Comparison of ENCODE assay signal across 13 mouse cellular contexts in the genomic region with DNA sequence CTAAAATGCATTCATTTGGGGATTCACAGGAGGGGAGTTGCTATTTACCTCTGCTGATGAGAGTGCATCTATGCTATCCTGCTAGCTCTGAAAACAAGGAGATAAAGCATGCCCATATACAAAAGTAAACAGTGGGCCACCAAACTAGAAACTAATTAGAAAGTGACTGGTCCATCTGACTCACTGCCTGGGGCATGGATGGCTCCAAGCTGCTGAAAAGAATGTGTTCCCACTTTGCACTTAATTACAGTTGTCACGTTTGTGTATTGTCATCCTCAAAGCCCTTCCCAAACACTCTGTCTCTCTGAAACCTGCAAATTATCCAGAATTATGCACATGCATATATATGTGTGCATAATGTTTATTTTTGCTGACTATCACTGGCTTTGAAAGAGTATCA. TPM values are rescaled to one million over a fixed set of nuclear protein-coding genes. Genes with fewer than 3 reads are reported as not detected.
A peak's percentile ranks its signal among the peaks of the same experiment; 100 is the strongest.
DNase-seq lines count a peak whose midpoint lies in the region; ATAC-seq and TF ChIP-seq lines count a peak whose summit lies in the region.
"Had no signal": no experiment of that assay in that cellular context is flagged by ENCODE, and none has a peak within 500 bp of the region (broad histone marks: within the 10 kb centered on the region; RNA-seq: fewer than 3 reads in every experiment).

No protein-coding gene starts in this region.

- 0 out of 2 replicates have a peak overlapping the region, but pooled peaks have one; percentile 6 for H3K4me3 ChIP-seq in forebrain, embryonic 13.5 days
- no peak overlapping the region for H3K4me3 ChIP-seq in forebrain, embryonic 11.5 days (ENCODE audit: low read depth, low read length)
- H3K4me3 ChIP-seq in lung, embryonic 14.5 days (ENCODE audit: low read depth, low read length), result no peak overlapping the region
- H3K4me3 ChIP-seq in intestine, postnatal 0 days (ENCODE audit: low read depth, low read length), result no peak overlapping the region
- H3K4me3 ChIP-seq: heart, adult 2 months; liver, embryonic 12.5 days had no signal

- H3K27ac ChIP-seq in forebrain, embryonic 13.5 days, result no peak overlapping the region
- no peak overlapping the region for H3K27ac ChIP-seq in forebrain, embryonic 11.5 days (ENCODE audit: low read depth, low read length)
- no peak overlapping the region for H3K27ac ChIP-seq in lung, embryonic 14.5 days (ENCODE audit: low read depth)
- no peak overlapping the region for H3K27ac ChIP-seq in intestine, postnatal 0 days (ENCODE audit: low read depth, low read length)
- H3K27ac ChIP-seq: heart, adult 2 months; liver, embryonic 12.5 days had no signal

- WGBS in forebrain, embryonic 13.5 days, result 6% methylated on average over 1 of the region's 1 CpGs
- WGBS in forebrain, embryonic 11.5 days, result 7% methylated on average over 1 of the region's 1 CpGs
- 25% methylated on average over 1 of the region's 1 CpGs for WGBS in lung, embryonic 14.5 days
- WGBS in intestine, postnatal 0 days, result 39% methylated on average over 1 of the region's 1 CpGs

- peaks cover 14% of the 10 kb centered on the region for H3K27me3 ChIP-seq in forebrain, embryonic 13.5 days
- H3K27me3 ChIP-seq in forebrain, embryonic 11.5 days (ENCODE audit: control insufficient read depth, insufficient read depth, low read length), result peaks cover 2% of the 10 kb centered on the region; the same call in 1 of the 2 replicates
- H3K27me3 ChIP-seq in lung, embryonic 14.5 days (ENCODE audit: insufficient read depth, low read length), result no peaks in the 10 kb centered on the region
- no peaks in the 10 kb centered on the region for H3K27me3 ChIP-seq in intestine, postnatal 0 days (replicated peaks; ENCODE audit: control insufficient read depth, insufficient read depth, low read length)

- no peak for DNase-seq in forebrain, embryonic 11.5 days (ENCODE audit: low spot score)
- no peak for DNase-seq in lung, embryonic 14.5 days
- DNase-seq in lung, postnatal 10 days, result no peak
- DNase-seq in retina, postnatal 1 day, result peak; percentile 53
- no peak for DNase-seq in cerebellum, postnatal 4 days (ENCODE audit: low spot score in 2 of 2)
- no peak for DNase-seq in thymus, postnatal 14 days
- DNase-seq: embryo, embryonic 11 days; heart, adult 2 months; thymus, adult 2 months had no signal

- peaks cover 30% of the 10 kb centered on the region for H3K4me1 ChIP-seq in forebrain, embryonic 13.5 days
- no peaks in the 10 kb centered on the region for H3K4me1 ChIP-seq in forebrain, embryonic 11.5 days (replicated peaks; ENCODE audit: control insufficient read depth, insufficient read depth, low read length)
- peaks cover 7% of the 10 kb centered on the region; the same call in 1 of the 2 replicates for H3K4me1 ChIP-seq in lung, embryonic 14.5 days (ENCODE audit: insufficient read depth)
- H3K4me1 ChIP-seq in intestine, postnatal 0 days (replicated peaks; ENCODE audit: control insufficient read depth, insufficient read depth, low read length), result no peaks in the 10 kb centered on the region; the same call in 1 of the 2 replicates
- H3K4me1 ChIP-seq: liver, embryonic 12.5 days had no signal

- no peak; the same call in 1 of the 2 replicates for ATAC-seq in forebrain, embryonic 13.5 days
- no peak for ATAC-seq in forebrain, embryonic 11.5 days (replicated peaks; ENCODE audit: low FRiP score)
- no peak for ATAC-seq in lung, embryonic 14.5 days (ENCODE audit: insufficient read depth)
- ATAC-seq in intestine, postnatal 0 days, result no peak
- ATAC-seq: liver, embryonic 12.5 days had no signal

- H3K9ac ChIP-seq in forebrain, embryonic 13.5 days, result no peak overlapping the region
- H3K9ac ChIP-seq in forebrain, embryonic 11.5 days (ENCODE audit: low read length), result no peak overlapping the region
- no peak overlapping the region for H3K9ac ChIP-seq in lung, embryonic 14.5 days
- H3K9ac ChIP-seq in intestine, postnatal 0 days (ENCODE audit: low read depth, low read length), result no peak overlapping the region
- H3K9ac ChIP-seq: liver, embryonic 12.5 days had no signal

- TF ChIP-seq CTCF in lung, embryonic 14.5 days (IDR thresholded peaks at IDR 0.05; ENCODE audit: low read depth), result no peak
- TF ChIP-seq CTCF in intestine, postnatal 0 days (IDR thresholded peaks at IDR 0.05; ENCODE audit: low read depth), result no peak

- peak overlapping the region; percentile 11; the same call in 1 of the 2 replicates for H3K4me2 ChIP-seq in forebrain, embryonic 13.5 days
- no peak overlapping the region for H3K4me2 ChIP-seq in forebrain, embryonic 11.5 days (ENCODE audit: low read depth, low read length, severe bottlenecking)
- peak overlapping the region; percentile 95 for H3K4me2 ChIP-seq in lung, embryonic 14.5 days
- H3K4me2 ChIP-seq in intestine, postnatal 0 days (replicated peaks; ENCODE audit: low read depth), result peak overlapping the region; percentile 32; the same call in 1 of the 2 replicates
- H3K4me2 ChIP-seq: liver, embryonic 12.5 days had no signal

- no peaks in the 10 kb centered on the region for H3K36me3 ChIP-seq in forebrain, embryonic 13.5 days (ENCODE audit: poor library complexity, severe bottlenecking)
- H3K36me3 ChIP-seq in forebrain, embryonic 11.5 days (ENCODE audit: control insufficient read depth, insufficient read depth, low read length), result no peaks in the 10 kb centered on the region
- no peaks in the 10 kb centered on the region for H3K36me3 ChIP-seq in lung, embryonic 14.5 days (ENCODE audit: insufficient read depth)
- no peaks in the 10 kb centered on the region for H3K36me3 ChIP-seq in intestine, postnatal 0 days (ENCODE audit: control insufficient read depth, insufficient read depth)
- H3K36me3 ChIP-seq: liver, embryonic 12.5 days had no signal

- H3K9me3 ChIP-seq in forebrain, embryonic 13.5 days (replicated peaks), result no peaks in the 10 kb centered on the region
- no peaks in the 10 kb centered on the region for H3K9me3 ChIP-seq in forebrain, embryonic 11.5 days (ENCODE audit: control insufficient read depth, low read length)
- no peaks in the 10 kb centered on the region for H3K9me3 ChIP-seq in lung, embryonic 14.5 days (ENCODE audit: low read depth, low read length)
- H3K9me3 ChIP-seq in intestine, postnatal 0 days (ENCODE audit: control insufficient read depth), result no peaks in the 10 kb centered on the region
- H3K9me3 ChIP-seq: liver, embryonic 12.5 days had no signal

RNA-seq across cellular contexts. Expression of gene Fam19a1, which starts 1.2 kb away (rescaled TPM):
- polyA plus RNA-seq in forebrain, embryonic 13.5 days (2015; fragmentation: Nextera tagmentation; extraction: Ambion mirVana), result 5.7 and 8.0 TPM in 2 replicates
- 0.96 and 1.5 TPM in 2 replicates for polyA plus RNA-seq in forebrain, embryonic 11.5 days (2014; fragmentation: Nextera tagmentation; extraction: Ambion mirVana)
- polyA plus RNA-seq in lung, embryonic 14.5 days (2014; fragmentation: Nextera tagmentation; extraction: Ambion mirVana), result 2.2 and 3.0 TPM in 2 replicates
- polyA plus RNA-seq in intestine, postnatal 0 days (2015; fragmentation: Nextera tagmentation; extraction: Ambion mirVana), result 1.7 and 2.9 TPM in 2 replicates
- polyA plus RNA-seq: heart, adult 2 months had no signal

RNA-seq across cellular contexts. Expression of gene 1700123L14Rik, which starts 51.9 kb away (rescaled TPM):
- polyA plus RNA-seq in forebrain, embryonic 13.5 days (2015; fragmentation: Nextera tagmentation; extraction: Ambion mirVana), result 0.10 TPM in 1 of 2 replicates, not detected in the other
- not detected in 2 replicates for polyA plus RNA-seq in forebrain, embryonic 11.5 days (2014; fragmentation: Nextera tagmentation; extraction: Ambion mirVana)
- polyA plus RNA-seq in lung, embryonic 14.5 days (2014; fragmentation: Nextera tagmentation; extraction: Ambion mirVana), result not detected in 2 replicates
- polyA plus RNA-seq in intestine, postnatal 0 days (2015; fragmentation: Nextera tagmentation; extraction: Ambion mirVana), result not detected in 2 replicates
- polyA plus RNA-seq: frontal cortex, adult 2 months; liver, embryonic 12.5 days had no signal
